Mouse (Mus musculus) spleen, adult 12 weeks (tissue): ENCODE results near the gene Olfr251.
"Not testable (repeated sequence)": the region's sequence is repeated elsewhere in the genome, so short reads cannot be mapped to it uniquely, and the experiment has no call there.

Source experiments
- DNase-seq: peaks from one replicate; pipeline ENCODE4 v3.0.0; 2022; ENCODE audit warnings: low spot score

Olfr251 gene

GRCm38 (mm10) chr9:38376786-38377185, at the start of gene Olfr251:
Gene Olfr251 (plus strand): TSS chr9:38377086.
- no peak for DNase-seq

GRCm38 (mm10) chr9:38328760-38329159, 48.1 kb upstream of the Olfr251 start, which contains the start of gene Olfr25:
Gene Olfr25 (plus strand): TSS chr9:38329060.
- no peak for DNase-seq

- no peak for DNase-seq
Observed at GRCm38 (mm10) chr9:38348111-38348510, 28.8 kb upstream of the Olfr251 start, which contains the start of gene Olfr898. Gene Olfr898 (plus strand): TSS chr9:38348411.

GRCm38 (mm10) chr9:38366596-38366995, 10.3 kb upstream of the Olfr251 start, which contains the start of gene Olfr250:
Gene Olfr250 (plus strand): TSS chr9:38366896.
- DNase-seq, result no peak

- DNase-seq, result no peak
Observed at GRCm38 (mm10) chr9:38401398-38401797, 24.5 kb downstream of the Olfr251 start, which contains the start of gene Olfr147. Gene Olfr147 (plus strand): TSS chr9:38401698.

GRCm38 (mm10) chr9:38407502-38407901, 30.6 kb downstream of the Olfr251 start:
- DNase-seq, result not testable (repeated sequence)

- DNase-seq, result not testable (repeated sequence)
Observed at GRCm38 (mm10) chr9:38413502-38413901, 36.6 kb downstream of the Olfr251 start.

GRCm38 (mm10) chr9:38423801-38424200, 46.9 kb downstream of the Olfr251 start:
- no peak for DNase-seq

- no peak for DNase-seq
Observed at GRCm38 (mm10) chr9:38427026-38427425, 50.1 kb downstream of the Olfr251 start.

- no peak for DNase-seq
Observed at GRCm38 (mm10) chr9:38429155-38429554, 52.3 kb downstream of the Olfr251 start, which contains the start of gene Olfr901. Gene Olfr901 (plus strand): TSS chr9:38429455.
